In genomic region chr6:91414890-91415289, GRCm38 (mm10) we compare ENCODE assay signal across 9 mouse cellular contexts. TPM values are rescaled to one million over a fixed set of nuclear protein-coding genes. Genes with fewer than 3 reads are reported as not detected.
DNase-seq lines count a peak whose midpoint lies in the region; ATAC-seq lines count a peak whose summit lies in the region.
"Had no signal": no experiment of that assay in that cellular context is flagged by ENCODE, and none has a peak within 500 bp of the region (broad histone marks: within the 10 kb centered on the region; RNA-seq: fewer than 3 reads in every experiment).

No protein-coding gene starts in this region.

- H3K9ac ChIP-seq in kidney, embryonic 16.5 days (replicated peaks; ENCODE audit: low read length): no peak overlapping the region
- H3K9ac ChIP-seq: embryonic facial prominence, embryonic 13.5 days had no signal

- H3K9me3 ChIP-seq in kidney, embryonic 16.5 days (ENCODE audit: low read length): no peaks in the 10 kb centered on the region
- H3K9me3 ChIP-seq: embryonic facial prominence, embryonic 13.5 days had no signal

- ATAC-seq in kidney, embryonic 16.5 days (ENCODE audit: low FRiP score, low TSS enrichment): 0 out of 2 replicates have a peak, but pooled peaks have one; percentile 42

- no peak overlapping the region for H3K27ac ChIP-seq in kidney, embryonic 16.5 days (ENCODE audit: low read length)
- H3K27ac ChIP-seq: embryonic facial prominence, embryonic 13.5 days had no signal

- DNase-seq in heart, postnatal 4 days: peak; percentile 63
- no peak for DNase-seq in heart, postnatal 25 days (ENCODE audit: low spot score)
- peak; percentile 16 for DNase-seq in urinary bladder, postnatal 14 days (ENCODE audit: low spot score)
- no peak for DNase-seq in urinary bladder, adult 18-20 months (ENCODE audit: low spot score in 2 of 2)
- DNase-seq in cerebellum, adult 9-10 months: peak; percentile 64
- peak; percentile 31 for DNase-seq in naive thymus-derived CD4-positive, alpha-beta T cell, adult 2 months (ENCODE audit: low read depth)
- no peak for DNase-seq in spleen, postnatal 14 days (ENCODE audit: low spot score in 2 of 2)

- no peak overlapping the region for H3K4me2 ChIP-seq in kidney, embryonic 16.5 days (replicated peaks; ENCODE audit: low read depth, low read length)
- H3K4me2 ChIP-seq: embryonic facial prominence, embryonic 13.5 days had no signal

- H3K4me1 ChIP-seq in kidney, embryonic 16.5 days (ENCODE audit: insufficient read depth, low read length): peaks cover 18% of the 10 kb centered on the region

- no peak overlapping the region for H3K4me3 ChIP-seq in kidney, embryonic 16.5 days (ENCODE audit: low read length)
- H3K4me3 ChIP-seq: embryonic facial prominence, embryonic 13.5 days had no signal

- H3K27me3 ChIP-seq in kidney, embryonic 16.5 days (ENCODE audit: insufficient read depth, low read length): peaks cover 57% of the 10 kb centered on the region

- H3K36me3 ChIP-seq in kidney, embryonic 16.5 days (ENCODE audit: insufficient read depth, low read length): no peaks in the 10 kb centered on the region
- H3K36me3 ChIP-seq: embryonic facial prominence, embryonic 13.5 days had no signal

- intact Hi-C loops in heart, postnatal 25 days (cut with DNase I): loop anchor here (5.0 kb wide), 1 partner anchor 243 kb away; no protein-coding TSS in a partner anchor

- 0% methylated on average over 4 of the region's 4 CpGs for WGBS in kidney, embryonic 16.5 days

RNA-seq across cellular contexts. Expression of gene Wnt7a, which starts 3.7 kb away (rescaled TPM):
- under 1 TPM; 0.07 to 0.11 TPM for total RNA-seq in heart, postnatal 4 days (2021)
- not detected for total RNA-seq in heart, postnatal 25 days (2021)
- polyA plus RNA-seq in kidney, embryonic 16.5 days (2015; fragmentation: Nextera tagmentation; extraction: Ambion mirVana): 0.14 and 0.44 TPM in 2 replicates

RNA-seq across cellular contexts. Expression of gene Chchd4, which starts 58.5 kb away (rescaled TPM):
- 10 to 100 TPM; 19.3 to 19.8 TPM for total RNA-seq in heart, postnatal 4 days (2021)
- total RNA-seq in heart, postnatal 25 days (2021): 10 to 100 TPM; 15.3 to 15.7 TPM
- polyA plus RNA-seq in kidney, embryonic 16.5 days (2015; fragmentation: Nextera tagmentation; extraction: Ambion mirVana): 32.8 and 34.2 TPM in 2 replicates

RNA-seq across cellular contexts. Expression of gene Tmem43, which starts 58.6 kb away (rescaled TPM):
- total RNA-seq in heart, postnatal 4 days (2021): 10 to 100 TPM; 21.3 to 24.4 TPM
- 10 to 100 TPM; 23.5 to 26.0 TPM for total RNA-seq in heart, postnatal 25 days (2021)
- polyA plus RNA-seq in kidney, embryonic 16.5 days (2015; fragmentation: Nextera tagmentation; extraction: Ambion mirVana): 52.3 and 54.3 TPM in 2 replicates

Comparison
In these comparisons a context has a peak if more than half of its experiments do, and no peak if none do; other contexts are left out.
1. DNase-seq: peak in heart, postnatal 4 days (single experiment), urinary bladder, postnatal 14 days (single experiment), cerebellum, adult 9-10 months (single experiment) and naive thymus-derived CD4-positive, alpha-beta T cell, adult 2 months (single experiment); none in heart, postnatal 25 days (single experiment), urinary bladder, adult 18-20 months (0 of 2) and spleen, postnatal 14 days (0 of 2).